Mouse (Mus musculus) myocyte (in vitro differentiated cells): ENCODE results near the gene Wnt10a.

Experiments used
- CEBPB ChIP-seq: IDR thresholded peaks from 2 replicates; pipeline ENCODE4 v1.6.1; 2011; ENCODE audit warnings: mild to moderate bottlenecking, moderate library complexity; ENCODE audit not compliant: poor library complexity, insufficient read depth, severe bottlenecking
- POLR2A ChIP-seq: IDR thresholded peaks from one replicate; pipeline ENCODE4 v1.6.1; 2011; ENCODE audit warnings: low read depth, mild to moderate bottlenecking, control low read depth, moderate library complexity; ENCODE audit not compliant: insufficient read length
- POLR2AphosphoS2 ChIP-seq: IDR thresholded peaks from one replicate; pipeline ENCODE4 v1.6.1; 2011; ENCODE audit warnings: low read depth, control low read depth; ENCODE audit not compliant: insufficient read length

DNA sequence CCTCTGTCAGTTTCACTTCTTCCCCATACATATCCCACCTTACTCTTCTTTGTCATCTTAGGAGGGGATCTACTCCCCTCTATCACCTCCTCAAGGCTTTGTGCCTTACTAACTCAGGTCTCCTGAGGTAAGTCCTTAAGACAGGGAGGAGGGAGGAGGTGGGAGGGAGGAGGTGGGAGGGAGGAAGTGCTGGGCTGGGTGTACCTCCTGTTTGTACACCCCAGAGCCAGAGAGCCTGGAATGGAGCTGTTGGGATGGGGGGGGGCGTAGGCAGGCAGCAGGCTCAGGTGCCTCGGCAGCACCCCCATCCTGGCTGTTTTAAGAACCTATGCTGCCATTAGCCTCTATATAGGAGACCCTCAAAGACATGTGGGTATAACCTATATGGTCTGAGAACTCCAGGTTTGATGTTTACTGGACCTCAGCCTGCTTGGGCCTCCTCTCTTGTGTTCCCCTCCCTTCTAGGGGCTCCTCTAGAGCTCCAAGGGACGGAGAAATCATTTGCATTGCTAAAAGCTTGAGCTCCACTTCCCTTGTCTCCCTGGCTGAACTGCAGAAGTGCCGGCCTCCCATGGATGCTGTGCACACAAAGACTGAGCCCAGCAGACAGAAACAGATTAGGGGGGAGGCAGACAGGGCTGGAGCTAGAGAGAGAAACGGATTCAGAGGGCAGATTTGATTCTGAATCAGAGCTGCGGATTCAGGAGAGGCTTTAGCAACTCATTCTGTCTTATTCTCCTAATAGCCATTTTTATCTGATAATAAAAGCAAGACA lies 59.9 kb downstream of the Wnt10a start:
- no peak for TF ChIP-seq POLR2A
- no peak for TF ChIP-seq CEBPB
- TF ChIP-seq POLR2AphosphoS2: no peak
